Mouse (Mus musculus) urinary bladder, postnatal 36 days (tissue): ENCODE results near the gene Fam219b.

Source experiments
- DNase-seq, 2 experiments: peaks; one replicate each; pipeline ENCODE4 v3.0.0; 2022; ENCODE audit warnings: low spot score in 2 of 2, mixed read lengths in 1 of 2

Fam219b gene

GRCm38 (mm10) chr9:57525516-57525915, 11.8 kb upstream of the Fam219b start:
- no peak for DNase-seq

GRCm38 (mm10) chr9:57526435-57526834, 10.9 kb upstream of the Fam219b start:
- no peak for DNase-seq

GRCm38 (mm10) chr9:57531946-57532345, 5.4 kb upstream of the Fam219b start:
- DNase-seq = no peak

GRCm38 (mm10) chr9:57536362-57536761, 966 bp upstream of the Fam219b start:
- DNase-seq = no peak

- peak in 1 of 2 experiments; percentile 18 for DNase-seq
Measured at GRCm38 (mm10) chr9:57537728-57538181, 427 bp downstream of the Fam219b start.

- DNase-seq = no peak
Measured at GRCm38 (mm10) chr9:57539550-57539949, 2.2 kb downstream of the Fam219b start.

GRCm38 (mm10) chr9:57541312-57541711, 4.0 kb downstream of the Fam219b start:
- DNase-seq = peak in 1 of 2 experiments; percentile 37

GRCm38 (mm10) chr9:57543951-57544350, 6.6 kb downstream of the Fam219b start:
- DNase-seq = no peak

GRCm38 (mm10) chr9:57547287-57547686, 10.0 kb downstream of the Fam219b start:
- DNase-seq = peak in 1 of 2 experiments; percentile 58

GRCm38 (mm10) chr9:57547869-57548268, 10.5 kb downstream of the Fam219b start:
- no peak for DNase-seq

- no peak for DNase-seq
Measured at GRCm38 (mm10) chr9:57549186-57549585, 11.9 kb downstream of the Fam219b start.

- DNase-seq = no peak
Measured at GRCm38 (mm10) chr9:57550126-57550862, 13.0 kb downstream of the Fam219b start.

GRCm38 (mm10) chr9:57552139-57552887, 15.0 kb downstream of the Fam219b start, which contains the start of gene Mpi:
Gene Mpi (minus strand): TSS chr9:57552763.
- peak; percentile 58 to 66 for DNase-seq

GRCm38 (mm10) chr9:57553119-57553518, 15.8 kb downstream of the Fam219b start:
- DNase-seq = no peak

GRCm38 (mm10) chr9:57554753-57555152, 17.4 kb downstream of the Fam219b start:
- DNase-seq = no peak

- DNase-seq = no peak
Measured at GRCm38 (mm10) chr9:57557215-57557614, 19.9 kb downstream of the Fam219b start.

GRCm38 (mm10) chr9:57558625-57559024, 21.3 kb downstream of the Fam219b start:
- DNase-seq = no peak

- DNase-seq = no peak
Measured at GRCm38 (mm10) chr9:57559568-57559967, 22.2 kb downstream of the Fam219b start.

GRCm38 (mm10) chr9:57560263-57560662, 22.9 kb downstream of the Fam219b start:
- DNase-seq = no peak

GRCm38 (mm10) chr9:57560861-57561710, 23.8 kb downstream of the Fam219b start, which contains the start of gene Scamp2:
Gene Scamp2 (plus strand): TSS chr9:57560943.
- DNase-seq = peak; percentile 94

- DNase-seq = no peak
Measured at GRCm38 (mm10) chr9:57561711-57562099, 24.4 kb downstream of the Fam219b start.

GRCm38 (mm10) chr9:57562896-57563372, 25.6 kb downstream of the Fam219b start:
- DNase-seq = peak in 1 of 2 experiments; percentile 36
